Mouse (Mus musculus): ENCODE measurements around the gene Igfn1.

DNA sequence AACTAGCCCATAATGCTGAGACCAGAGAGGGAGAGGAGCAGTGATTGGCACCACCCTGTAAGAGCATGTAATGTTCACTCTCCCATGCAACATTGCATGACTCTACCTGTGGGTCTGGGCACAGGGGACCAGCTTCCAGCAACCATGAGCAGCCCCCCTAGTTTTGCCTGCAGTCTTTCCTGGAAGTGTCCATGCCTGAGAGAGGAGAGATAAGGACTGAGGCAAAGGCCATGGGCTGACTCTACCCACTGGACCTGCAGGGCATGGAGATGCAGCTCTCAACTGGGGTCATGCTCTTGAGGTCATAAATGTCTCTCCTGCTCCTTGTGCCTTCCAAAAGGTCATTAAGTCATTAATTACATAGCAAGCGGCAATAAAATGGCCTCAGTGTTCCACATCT, 70.1 kb downstream of the Igfn1 start:
- TF ChIP-seq POLR2A (IDR thresholded peaks at IDR 0.05; ENCODE audit: borderline replicate concordance, extremely low read depth, insufficient read depth, insufficient read length, poor library complexity, severe bottlenecking) (no peak), CTCF (IDR thresholded peaks at IDR 0.05; ENCODE audit: borderline replicate concordance, extremely low read depth, insufficient read depth, insufficient read length) (no peak)
